Comparison of ENCODE assay signal across 11 mouse cellular contexts in the genomic region with DNA sequence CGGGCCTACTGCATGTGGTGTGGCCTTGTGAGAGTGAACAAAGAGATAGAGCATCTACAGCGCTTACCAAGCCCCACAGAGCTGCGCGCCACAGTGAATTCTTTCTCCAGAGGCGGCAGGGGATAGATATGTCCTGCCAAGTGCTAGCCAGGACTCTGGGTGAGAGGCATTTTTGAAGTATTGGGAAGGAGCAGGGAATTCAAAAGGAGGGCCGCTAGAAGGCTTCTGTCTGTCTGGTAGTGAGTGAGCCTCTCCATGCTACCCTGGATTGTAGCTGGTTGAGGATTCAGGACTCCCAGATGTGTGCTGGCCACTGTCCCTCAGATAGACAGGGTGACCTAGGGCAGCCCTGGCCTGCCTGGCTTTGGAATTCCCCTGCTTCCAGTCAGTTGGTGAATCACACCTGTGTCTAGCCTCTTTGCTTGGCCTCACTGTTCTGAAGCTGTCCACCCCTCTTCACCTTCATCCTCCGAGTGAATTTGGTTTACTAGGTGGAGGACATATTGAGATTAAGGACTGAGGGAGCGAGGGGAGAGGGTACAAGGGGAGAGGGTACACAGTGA. TPM values are rescaled to one million over a fixed set of nuclear protein-coding genes. Genes with fewer than 3 reads are reported as not detected.
DNase-seq lines count a peak whose midpoint lies in the region; ATAC-seq and TF ChIP-seq lines count a peak whose summit lies in the region.
"Had no signal": no experiment of that assay in that cellular context is flagged by ENCODE, and none has a peak within 500 bp of the region (broad histone marks: within the 10 kb centered on the region; RNA-seq: fewer than 3 reads in every experiment).

No protein-coding gene starts in this region.

- no peak for DNase-seq in heart, postnatal 14 days
- peak; percentile 42 for DNase-seq in thymus, postnatal 4 days
- DNase-seq in thymus, adult 2 months, result no peak
- DNase-seq in stomach, postnatal 0 days (ENCODE audit: low spot score), result no peak
- DNase-seq in left cerebral cortex, adult 2 months (ENCODE audit: extremely low spot score in 1 of 2, low spot score in 2 of 2), result no peak
- no peak for DNase-seq in cerebellum, adult 2 months
- DNase-seq: cerebellum, adult 8-10 months; layer of hippocampus, postnatal 36 days had no signal

- peak overlapping the region; percentile 92 for H3K9ac ChIP-seq in heart, embryonic 13.5 days
- no peak overlapping the region for H3K9ac ChIP-seq in limb, embryonic 13.5 days
- H3K9ac ChIP-seq in stomach, postnatal 0 days (ENCODE audit: low read length), result no peak overlapping the region
- H3K9ac ChIP-seq: hindbrain, embryonic 14.5 days had no signal

- no peak for TF ChIP-seq CTCF in thymus, adult 2 months (IDR thresholded peaks at IDR 0.05; ENCODE audit: borderline replicate concordance, control insufficient read depth, extremely low read depth, insufficient read depth, low read length, poor library complexity)
- TF ChIP-seq CTCF in stomach, postnatal 0 days (IDR thresholded peaks at IDR 0.05; ENCODE audit: low read depth), result no peak
- no peak for TF ChIP-seq CTCF in left cerebral cortex, adult 2 months (IDR thresholded peaks at IDR 0.05)
- no peak for TF ChIP-seq CTCF in cerebellum, adult 2 months (IDR thresholded peaks at IDR 0.05; ENCODE audit: borderline replicate concordance, insufficient read depth, low read depth, low read length)

- H3K4me3 ChIP-seq in heart, embryonic 13.5 days, result peak overlapping the region; percentile 71
- H3K4me3 ChIP-seq in thymus, adult 2 months (ENCODE audit: control insufficient read depth, insufficient read depth, low read length), result no peak overlapping the region
- no peak overlapping the region for H3K4me3 ChIP-seq in limb, embryonic 13.5 days
- no peak overlapping the region for H3K4me3 ChIP-seq in stomach, postnatal 0 days (ENCODE audit: low read depth, low read length)
- H3K4me3 ChIP-seq in left cerebral cortex, adult 2 months, result no peak overlapping the region
- H3K4me3 ChIP-seq in cerebellum, adult 2 months (replicated peaks; ENCODE audit: insufficient read depth, low read depth, low read length), result no peak overlapping the region

- ATAC-seq in heart, embryonic 13.5 days (ENCODE audit: extremely low read depth, insufficient number of reproducible peaks, low FRiP score, low TSS enrichment), result no peak
- ATAC-seq in limb, embryonic 13.5 days (ENCODE audit: low FRiP score, low read depth), result no peak
- ATAC-seq in stomach, postnatal 0 days (ENCODE audit: low FRiP score, low TSS enrichment), result no peak

- H3K27ac ChIP-seq in heart, embryonic 13.5 days (replicated peaks), result peak overlapping the region; percentile 71
- H3K27ac ChIP-seq in thymus, adult 2 months (ENCODE audit: control insufficient read depth, insufficient read depth, low read length), result no peak overlapping the region
- H3K27ac ChIP-seq in limb, embryonic 13.5 days, result no peak overlapping the region
- peak overlapping the region; percentile 49; the same call in 1 of the 2 replicates for H3K27ac ChIP-seq in stomach, postnatal 0 days (replicated peaks)
- H3K27ac ChIP-seq in left cerebral cortex, adult 2 months, result no peak overlapping the region; the same call in 1 of the 2 replicates
- no peak overlapping the region for H3K27ac ChIP-seq in cerebellum, adult 2 months (ENCODE audit: insufficient read depth, low read length)
- H3K27ac ChIP-seq: hindbrain, embryonic 14.5 days had no signal

- H3K4me1 ChIP-seq in heart, embryonic 13.5 days, result peaks cover 63% of the 10 kb centered on the region
- H3K4me1 ChIP-seq in thymus, adult 2 months (replicated peaks; ENCODE audit: control insufficient read depth, insufficient read depth, low read length), result peaks cover 43% of the 10 kb centered on the region
- peaks cover 46% of the 10 kb centered on the region for H3K4me1 ChIP-seq in limb, embryonic 13.5 days
- peaks cover 12% of the 10 kb centered on the region for H3K4me1 ChIP-seq in stomach, postnatal 0 days (replicated peaks; ENCODE audit: control insufficient read depth, insufficient read depth)
- 0 out of 2 replicates have a peak, but pooled peaks cover 3% of the 10 kb centered on the region for H3K4me1 ChIP-seq in cerebellum, adult 2 months (ENCODE audit: control insufficient read depth, insufficient read depth, low read length)

- TF ChIP-seq EP300 in stomach, postnatal 0 days (optimal IDR thresholded peaks at IDR 0.05), result no peak

- peaks cover 3% of the 10 kb centered on the region; the same call in 1 of the 2 replicates for H3K36me3 ChIP-seq in heart, embryonic 13.5 days
- no peaks in the 10 kb centered on the region for H3K36me3 ChIP-seq in thymus, adult 2 months (ENCODE audit: control insufficient read depth, insufficient read depth, low read length)
- peaks cover 5% of the 10 kb centered on the region; the same call in 1 of the 2 replicates for H3K36me3 ChIP-seq in limb, embryonic 13.5 days
- no peaks in the 10 kb centered on the region for H3K36me3 ChIP-seq in stomach, postnatal 0 days (ENCODE audit: control insufficient read depth, insufficient read depth, low read length)

- TF ChIP-seq POLR2A in thymus, adult 2 months (IDR thresholded peaks at IDR 0.05; ENCODE audit: control insufficient read depth, extremely low read depth, insufficient read depth, low read length, poor library complexity), result no peak
- TF ChIP-seq POLR2A in cerebellum, adult 2 months (IDR thresholded peaks at IDR 0.05; ENCODE audit: borderline replicate concordance, insufficient read depth, low read length), result no peak

- peaks cover 8% of the 10 kb centered on the region for H3K27me3 ChIP-seq in heart, embryonic 13.5 days (replicated peaks)
- H3K27me3 ChIP-seq in thymus, adult 2 months (ENCODE audit: control insufficient read depth, insufficient read depth, low read length), result no peaks in the 10 kb centered on the region; the same call in 1 of the 2 replicates
- peaks cover 16% of the 10 kb centered on the region for H3K27me3 ChIP-seq in limb, embryonic 13.5 days
- H3K27me3 ChIP-seq in stomach, postnatal 0 days (ENCODE audit: control insufficient read depth, insufficient read depth, low read length), result no peaks in the 10 kb centered on the region
- no peaks in the 10 kb centered on the region for H3K27me3 ChIP-seq in cerebellum, adult 2 months (ENCODE audit: control insufficient read depth, insufficient read depth, low read length)

- intact Hi-C loops in heart, postnatal 14 days (cut with DNase I), result no loop called here
- intact Hi-C loops in left cerebral cortex, adult 2 months (cut with DNase I), result no loop called here

- no peaks in the 10 kb centered on the region for H3K9me3 ChIP-seq in heart, embryonic 13.5 days
- H3K9me3 ChIP-seq in limb, embryonic 13.5 days, result no peaks in the 10 kb centered on the region
- H3K9me3 ChIP-seq in stomach, postnatal 0 days (ENCODE audit: control insufficient read depth, low read length), result no peaks in the 10 kb centered on the region

- H3K4me2 ChIP-seq in heart, embryonic 13.5 days, result peak overlapping the region; percentile 95
- 0 out of 2 replicates have a peak overlapping the region, but pooled peaks have one; percentile 3 for H3K4me2 ChIP-seq in limb, embryonic 13.5 days (replicated peaks)
- no peak overlapping the region for H3K4me2 ChIP-seq in stomach, postnatal 0 days (replicated peaks; ENCODE audit: low read depth)
- H3K4me2 ChIP-seq: hindbrain, embryonic 14.5 days had no signal

- 44% methylated on average over 8 of the region's 8 CpGs for WGBS in heart, embryonic 13.5 days
- 84% methylated on average over 8 of the region's 8 CpGs for WGBS in thymus, adult 2 months
- WGBS in limb, embryonic 13.5 days, result 87% methylated on average over 8 of the region's 8 CpGs
- 70% methylated on average over 8 of the region's 8 CpGs for WGBS in stomach, postnatal 0 days
- WGBS in cerebellum, adult 2 months, result 86% methylated on average over 8 of the region's 8 CpGs

RNA-seq across cellular contexts. Expression of a gene that starts 6.0 kb away (rescaled TPM):
- 6.5 and 7.2 TPM in 2 replicates for polyA plus RNA-seq in heart, embryonic 13.5 days (2015; fragmentation: Nextera tagmentation; extraction: Ambion mirVana)
- 10 to 100 TPM; 19.1 to 20.4 TPM for total RNA-seq in heart, postnatal 14 days (2021)
- polyA plus RNA-seq in thymus, adult 2 months (2012; rRNA removed), result 12.0 and 13.6 TPM in 2 replicates
- 5.6 and 7.2 TPM in 2 replicates for polyA plus RNA-seq in limb, embryonic 13.5 days (2015; fragmentation: Nextera tagmentation; extraction: Ambion mirVana)
- polyA plus RNA-seq in stomach, postnatal 0 days (2015; fragmentation: Nextera tagmentation; extraction: Ambion mirVana), result 5.7 and 6.4 TPM in 2 replicates
- total RNA-seq in left cerebral cortex, adult 2 months (2021), result 10 to 100 TPM; 15.0 to 15.2 TPM
- 30.1 and 34.4 TPM in 2 replicates for polyA plus RNA-seq in cerebellum, adult 2 months (2012; rRNA removed)

Comparison
In these comparisons a context has a peak if more than half of its experiments do, and no peak if none do; other contexts are left out.
1. H3K27ac ChIP-seq: peak in heart, embryonic 13.5 days (single experiment) and stomach, postnatal 0 days (single experiment); none in thymus, adult 2 months (single experiment), limb, embryonic 13.5 days (single experiment), left cerebral cortex, adult 2 months (single experiment) and cerebellum, adult 2 months (single experiment).